Mouse (Mus musculus) spleen, postnatal 10 days (tissue): ENCODE data around the gene Gcn1l1.

Experiments used
- DNase-seq, 2 experiments: peaks; one replicate each; pipeline ENCODE4 v3.0.0; 2021 to 2022; ENCODE audit warnings: low spot score in 2 of 2

Gene Gcn1l1

DNA sequence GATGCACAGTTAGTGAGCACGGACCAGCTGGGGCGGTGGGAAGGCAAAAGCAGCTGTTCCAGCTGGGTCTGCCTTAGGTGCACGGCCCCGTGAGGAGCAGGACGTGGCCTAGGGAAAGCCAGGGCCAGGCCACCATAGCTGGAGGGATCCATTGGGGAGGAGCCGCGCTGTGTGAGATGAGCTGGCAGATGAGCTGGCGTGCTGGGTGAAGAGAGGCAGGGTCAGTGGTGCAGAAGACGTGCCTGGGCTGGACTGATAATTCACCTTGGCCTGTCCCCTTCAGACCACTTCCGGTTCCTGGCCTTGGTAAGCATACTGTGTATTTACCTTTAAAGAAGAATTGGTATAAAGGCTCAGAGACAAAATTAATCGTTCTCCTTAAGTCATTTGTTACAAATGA lies 46.5 kb downstream of the Gcn1l1 start:
- DNase-seq, result no peak

DNA sequence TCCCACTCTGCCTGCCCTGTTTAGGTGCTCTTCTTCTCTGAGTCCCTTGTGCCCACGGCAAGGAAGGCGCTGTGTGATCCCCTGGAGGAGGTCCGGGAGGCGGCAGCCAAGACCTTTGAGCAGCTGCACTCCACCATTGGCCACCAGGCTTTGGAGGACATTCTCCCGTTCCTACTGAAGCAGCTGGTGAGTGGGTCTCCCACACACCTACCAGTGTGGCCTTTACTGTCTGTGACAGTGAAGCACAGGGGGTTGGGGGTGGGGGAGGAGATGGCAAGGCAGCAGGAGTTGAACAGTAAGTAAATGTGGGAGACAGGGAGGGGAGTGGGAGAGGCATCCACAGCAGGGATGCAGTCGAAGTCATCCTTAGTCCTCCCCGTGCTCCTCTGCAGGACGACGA lies 48.3 kb downstream of the Gcn1l1 start:
- DNase-seq, result no peak

DNA sequence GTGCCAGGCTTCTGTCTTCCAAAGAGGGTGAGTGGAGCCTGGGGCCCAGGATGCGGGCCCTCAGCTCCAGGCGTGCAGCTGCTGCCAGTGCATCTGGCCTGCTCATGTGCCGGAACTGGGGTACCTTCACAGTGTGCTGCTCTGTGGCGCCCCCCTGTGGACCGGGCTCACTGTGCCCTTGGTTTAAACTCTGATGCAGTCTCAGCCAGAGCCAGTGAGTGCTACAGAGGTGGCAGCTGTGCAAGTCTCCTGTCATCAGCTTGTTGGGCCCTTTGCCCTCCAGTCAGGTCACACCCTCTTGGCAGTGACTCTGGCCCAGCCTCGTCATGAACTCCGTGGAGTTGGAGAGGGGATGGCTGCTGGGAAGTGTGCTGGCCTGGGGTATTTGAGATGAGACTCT lies 49.9 kb downstream of the Gcn1l1 start:
- peak; percentile 60 to 85 for DNase-seq

DNA sequence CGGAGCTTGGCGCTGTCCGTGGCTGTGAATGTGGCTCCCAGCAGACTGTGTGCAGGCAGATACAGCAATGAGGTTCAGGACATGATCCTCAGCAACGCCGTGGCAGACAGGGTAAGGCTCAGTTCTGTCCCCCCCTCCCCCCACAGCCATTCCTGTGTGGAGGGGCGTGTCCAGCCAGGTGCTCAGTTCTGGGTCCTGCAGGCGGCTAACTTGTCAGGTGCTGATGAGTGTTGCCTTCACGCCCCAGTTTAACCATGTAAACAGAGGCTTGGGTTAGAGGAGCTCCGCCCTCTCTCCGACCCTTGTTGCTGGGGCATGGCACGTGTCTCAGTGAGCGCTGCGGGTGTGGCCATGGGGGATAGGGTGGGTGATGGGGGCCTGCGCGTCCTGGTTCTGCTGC lies 54.6 kb downstream of the Gcn1l1 start:
- DNase-seq, result no peak

DNA sequence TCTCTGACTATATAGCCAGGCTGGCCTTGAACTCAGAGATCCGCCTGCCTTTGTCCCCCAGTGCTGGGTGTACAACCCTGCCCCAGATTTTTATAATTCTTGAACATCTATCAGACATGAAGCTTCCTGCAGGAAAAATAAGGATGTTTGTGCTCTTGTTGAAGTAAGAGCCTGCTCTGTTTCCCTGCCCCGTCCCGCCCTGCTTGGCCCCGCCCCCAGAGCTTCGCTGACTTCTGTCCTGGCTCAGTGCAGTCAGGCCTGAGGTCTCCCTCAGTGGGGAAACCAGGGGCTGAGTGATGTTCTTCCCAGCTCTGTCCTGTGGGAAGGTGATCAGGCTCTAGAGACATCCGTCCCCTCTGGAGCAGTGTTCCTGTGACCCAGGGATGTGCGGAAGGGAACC lies 57.6 kb downstream of the Gcn1l1 start:
- DNase-seq, result no peak

DNA sequence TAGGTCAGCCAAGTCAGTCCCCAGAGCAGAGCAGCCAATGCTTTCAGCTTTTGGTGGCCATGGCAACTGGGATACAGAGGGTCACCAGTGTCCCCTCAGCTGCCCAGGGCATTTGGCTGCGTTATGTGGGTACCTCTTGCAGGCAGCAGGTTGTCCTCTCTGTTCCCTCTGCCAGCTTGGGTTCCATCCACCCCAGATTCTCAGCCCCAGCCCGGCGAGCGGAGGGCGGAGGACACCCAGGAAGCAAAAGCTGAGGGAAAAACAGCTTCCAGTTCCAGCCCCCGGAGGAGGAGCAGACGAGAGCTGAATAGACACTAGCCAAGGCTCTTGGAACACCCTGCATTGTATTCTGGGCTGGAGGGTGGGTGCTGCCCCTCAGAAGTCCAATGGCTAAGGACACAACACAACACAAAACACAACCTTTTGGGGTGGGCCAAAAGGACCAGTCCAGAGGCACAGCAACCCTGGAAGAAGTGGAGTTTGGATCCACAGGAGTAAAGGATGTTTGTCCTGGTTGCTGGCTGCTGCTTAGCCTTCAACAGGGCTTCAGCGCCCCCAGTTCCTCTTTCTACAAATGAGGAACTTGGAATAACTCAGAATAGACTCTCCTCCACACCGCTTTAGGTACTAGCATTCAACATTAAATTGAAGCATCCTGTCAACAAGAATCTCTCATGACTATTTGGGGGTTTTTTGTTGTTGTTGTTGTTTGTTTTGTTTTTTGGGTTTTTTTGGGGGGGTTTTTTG lies 58.8 kb downstream of the Gcn1l1 start:
- peak in 1 of 2 experiments; percentile 50 for DNase-seq

DNA sequence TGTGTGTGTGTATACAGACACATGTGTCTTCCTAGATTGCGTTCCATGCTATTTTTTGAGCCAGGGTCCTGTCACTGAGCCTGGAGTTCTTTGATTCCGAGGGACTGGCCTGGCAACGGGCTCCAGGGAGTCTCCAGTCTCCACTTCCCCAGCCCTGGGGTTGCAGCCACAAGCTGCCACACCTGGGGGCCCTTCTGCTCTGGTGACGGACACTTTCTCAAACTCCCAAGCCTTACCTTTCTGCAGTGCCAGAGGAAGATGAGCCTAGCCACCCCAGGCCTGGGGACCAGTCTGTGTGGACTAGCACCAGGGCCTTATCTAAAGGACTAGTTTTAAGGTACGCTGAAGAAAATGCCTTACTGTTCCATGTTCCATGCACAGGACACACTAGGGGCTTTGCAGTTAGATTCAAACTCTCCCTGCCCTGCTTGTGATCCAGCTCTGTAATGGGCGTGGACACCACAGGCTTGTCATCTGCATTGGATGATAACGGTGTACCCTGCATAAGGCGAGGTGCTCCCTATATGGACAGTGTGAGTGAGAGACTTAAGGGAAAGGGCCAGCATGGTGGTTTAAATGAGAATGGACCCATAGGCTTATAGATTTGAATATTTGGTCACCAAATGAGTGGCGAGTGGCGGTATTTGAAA lies 61.3 kb downstream of the Gcn1l1 start:
- DNase-seq, result peak; percentile 67 to 71

DNA sequence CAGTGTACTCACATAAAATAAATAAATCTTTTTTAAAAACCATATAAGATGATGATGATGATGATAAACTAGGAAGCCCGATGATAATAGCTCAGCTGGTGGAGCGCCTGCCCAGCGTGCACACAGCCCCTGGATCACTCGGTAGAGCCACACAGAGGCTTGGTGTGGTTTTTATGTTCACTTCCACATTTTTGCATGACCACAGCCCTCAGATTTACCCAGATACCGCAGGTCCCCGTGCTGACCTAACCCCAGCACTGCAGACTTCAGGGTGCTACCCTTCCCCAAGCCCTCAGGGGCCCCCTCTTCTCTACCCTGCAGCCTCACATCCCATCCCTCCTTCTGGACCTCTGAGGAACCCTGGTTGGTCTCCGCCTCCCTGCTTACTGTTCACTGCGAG lies 63.0 kb downstream of the Gcn1l1 start:
- DNase-seq, result peak in 1 of 2 experiments; percentile 27

DNA sequence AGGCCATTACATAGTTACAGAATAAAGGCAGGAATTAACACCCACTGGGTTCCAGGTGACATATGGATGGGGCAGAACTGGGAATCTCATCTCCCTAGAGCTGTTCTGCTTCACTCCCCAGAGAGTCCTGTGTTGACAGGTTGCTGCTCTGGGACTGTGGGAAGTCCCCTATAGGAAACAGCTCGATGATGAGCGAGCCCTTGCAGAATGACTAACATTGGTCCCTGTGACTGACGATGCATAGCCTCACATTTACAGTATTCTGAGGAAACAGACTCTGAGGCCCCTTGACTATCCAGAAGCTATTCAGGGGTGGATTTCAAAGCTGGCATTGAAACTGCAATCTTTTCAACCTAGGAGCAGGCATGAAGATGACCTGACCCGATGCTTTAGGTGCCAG lies 64.6 kb downstream of the Gcn1l1 start:
- DNase-seq, result no peak

DNA sequence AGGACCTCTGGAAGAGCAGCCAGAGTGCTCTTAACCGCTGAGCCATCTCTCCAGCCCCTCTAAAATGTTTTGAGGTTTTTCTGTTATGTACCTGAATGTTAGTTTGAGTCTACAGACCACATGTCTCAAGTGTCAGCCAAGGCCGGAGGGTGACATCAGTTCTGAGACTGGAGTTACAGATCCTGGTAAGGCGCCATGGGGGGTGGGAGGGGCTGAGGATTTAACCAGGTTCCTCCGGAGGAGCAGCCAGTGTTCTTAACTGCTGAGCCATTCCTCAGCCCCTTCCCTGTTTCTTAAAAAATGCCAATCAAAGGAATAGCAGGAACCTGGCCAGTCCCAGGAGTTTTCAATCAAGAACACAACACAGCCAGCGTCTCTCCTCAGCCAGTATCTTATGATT lies 65.2 kb downstream of the Gcn1l1 start:
- no peak for DNase-seq

DNA sequence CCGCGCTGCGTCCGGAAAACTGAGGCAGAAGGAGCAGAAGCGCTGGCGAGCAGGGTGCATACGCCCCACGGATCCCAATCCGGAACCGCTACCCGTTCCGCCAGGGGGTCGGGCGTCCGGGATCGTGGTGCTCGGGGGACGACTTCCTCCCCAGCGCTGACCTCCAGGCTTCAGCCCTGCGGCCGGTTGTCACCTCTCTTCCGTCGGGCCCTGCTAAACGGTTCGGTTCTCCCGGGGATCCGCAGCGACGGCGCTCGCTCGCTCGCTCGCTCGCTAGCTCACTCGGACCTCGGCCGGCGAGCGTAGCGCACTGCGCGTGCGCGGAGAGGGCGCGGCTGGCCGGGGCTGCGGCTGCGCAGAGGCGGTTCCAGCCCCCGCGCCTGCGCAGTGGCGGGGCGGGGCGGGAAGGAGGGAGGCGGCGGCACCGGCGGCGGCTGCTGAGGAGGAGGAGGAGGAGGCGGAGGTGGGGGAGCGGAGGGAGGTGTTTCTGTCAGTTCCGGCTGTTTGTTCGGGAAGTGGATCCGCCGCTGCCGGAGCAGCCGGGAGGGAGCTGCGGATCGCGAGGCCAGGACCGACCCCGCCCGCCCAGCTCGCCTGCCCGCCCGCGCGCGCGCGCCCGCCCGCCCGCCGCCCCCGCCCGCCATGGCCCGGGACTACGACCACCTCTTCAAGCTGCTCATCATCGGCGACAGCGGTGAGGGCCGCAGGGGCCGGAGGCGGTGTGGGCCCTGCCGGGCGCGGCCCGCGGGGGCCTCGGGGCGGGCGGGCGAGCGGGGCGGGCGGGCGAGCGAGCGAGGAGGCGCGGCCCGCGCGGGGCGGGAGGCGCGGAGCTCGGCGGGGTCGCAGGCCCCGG lies 66.7 kb downstream of the Gcn1l1 start, which contains the start of gene Rab35:
TSS of gene Rab35 (plus strand) at position 404 of the 853 bp plus-strand sequence.
- peak; percentile 93 to 95 for DNase-seq

DNA sequence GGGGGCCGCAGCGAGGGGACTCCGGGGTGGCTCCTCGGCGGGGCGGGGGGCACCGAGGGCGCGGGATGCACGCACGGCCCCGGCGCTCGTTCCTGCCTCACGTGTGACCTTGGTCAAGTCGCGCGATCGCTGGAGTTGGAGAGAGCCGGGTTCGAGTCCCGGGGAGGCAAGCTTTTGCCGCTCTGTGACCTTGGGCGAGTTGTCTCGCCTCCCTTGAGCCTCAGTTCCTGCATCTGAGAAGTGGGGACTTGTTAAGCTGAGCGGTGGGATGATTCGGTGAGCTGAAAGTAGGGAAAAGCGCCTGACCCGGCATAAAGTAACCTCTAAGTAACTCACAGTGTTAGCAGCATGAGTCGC lies 67.3 kb downstream of the Gcn1l1 start:
- DNase-seq, result peak; percentile 59 to 72

DNA sequence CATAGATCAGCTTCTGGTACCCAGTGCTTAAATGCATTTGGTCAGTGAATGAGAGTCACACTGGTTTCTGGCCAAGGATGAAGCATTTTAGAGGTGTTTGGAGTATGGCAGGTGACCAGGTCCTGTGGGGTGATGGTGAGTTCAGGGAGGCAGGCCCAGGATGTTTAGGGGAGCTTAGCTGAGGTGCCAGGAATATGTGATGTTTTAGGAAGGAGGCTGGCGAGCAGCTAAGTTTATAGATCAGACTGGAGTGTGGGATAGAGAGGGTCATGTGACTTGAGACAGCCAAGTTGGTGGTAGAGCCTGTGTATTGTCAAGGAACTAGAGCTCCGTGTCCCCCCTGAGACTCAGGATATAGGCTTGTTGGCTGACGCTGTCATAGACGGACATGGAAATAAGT lies 68.0 kb downstream of the Gcn1l1 start:
- DNase-seq, result no peak

DNA sequence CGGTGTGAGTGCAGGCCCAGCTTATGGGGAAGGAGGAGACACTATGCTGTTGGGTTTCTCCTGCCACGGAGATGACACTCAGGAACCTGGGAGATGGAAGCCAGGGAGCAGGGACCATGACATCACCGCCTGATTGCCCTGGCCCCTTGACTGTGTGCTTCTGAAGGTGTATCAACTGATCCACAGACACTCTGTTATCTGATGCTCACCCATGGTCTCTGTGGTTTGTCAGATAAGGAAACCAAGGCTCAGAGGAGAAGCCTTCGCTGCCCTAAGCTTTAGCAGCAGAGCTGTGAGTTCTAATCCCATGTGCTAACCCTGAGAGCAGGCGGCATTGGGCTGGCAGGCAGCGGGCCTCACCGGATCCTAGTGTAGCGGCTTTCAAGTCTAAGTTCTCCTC lies 69.0 kb downstream of the Gcn1l1 start:
- DNase-seq, result no peak

DNA sequence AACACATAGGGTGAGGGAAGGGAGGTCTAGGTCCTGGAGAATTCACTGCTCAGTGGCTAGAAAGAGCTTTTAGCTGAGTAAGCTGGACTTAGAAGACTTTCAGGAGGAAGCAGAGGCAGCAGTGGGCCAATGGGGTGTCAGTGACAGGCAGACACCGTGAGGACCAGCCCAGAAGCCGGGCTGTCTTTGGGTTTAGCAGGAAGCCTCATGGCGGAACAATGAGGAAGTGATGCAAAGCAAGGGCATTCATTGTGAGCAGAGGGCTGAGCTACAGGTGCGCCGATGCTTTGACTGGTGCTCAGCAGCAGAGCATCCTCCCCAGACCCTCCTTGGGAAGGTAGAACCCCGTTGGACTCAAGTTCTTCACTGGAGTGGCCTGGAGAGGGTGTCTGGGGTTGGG lies 70.5 kb downstream of the Gcn1l1 start:
- peak in 1 of 2 experiments; percentile 60 for DNase-seq

DNA sequence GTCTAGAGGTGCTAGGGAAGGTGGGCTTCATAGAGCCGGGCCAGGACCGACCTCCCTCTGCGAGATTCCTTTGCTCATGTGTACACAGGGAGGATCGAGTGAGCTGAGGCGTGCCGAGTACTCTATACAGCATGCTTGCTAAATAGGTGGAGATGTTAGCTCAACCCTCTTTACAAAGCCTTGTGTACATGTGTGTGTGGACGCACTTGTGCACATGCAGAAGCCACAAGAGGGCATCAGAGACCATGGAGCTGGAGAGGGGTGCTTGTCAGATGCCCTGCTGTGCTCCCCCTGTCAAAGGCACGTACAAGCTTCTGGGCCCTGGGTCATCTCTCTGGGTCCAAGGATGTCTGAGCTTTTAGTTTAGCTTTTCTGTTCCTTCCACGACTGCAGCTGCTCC lies 79.1 kb downstream of the Gcn1l1 start:
- DNase-seq, result no peak

DNA sequence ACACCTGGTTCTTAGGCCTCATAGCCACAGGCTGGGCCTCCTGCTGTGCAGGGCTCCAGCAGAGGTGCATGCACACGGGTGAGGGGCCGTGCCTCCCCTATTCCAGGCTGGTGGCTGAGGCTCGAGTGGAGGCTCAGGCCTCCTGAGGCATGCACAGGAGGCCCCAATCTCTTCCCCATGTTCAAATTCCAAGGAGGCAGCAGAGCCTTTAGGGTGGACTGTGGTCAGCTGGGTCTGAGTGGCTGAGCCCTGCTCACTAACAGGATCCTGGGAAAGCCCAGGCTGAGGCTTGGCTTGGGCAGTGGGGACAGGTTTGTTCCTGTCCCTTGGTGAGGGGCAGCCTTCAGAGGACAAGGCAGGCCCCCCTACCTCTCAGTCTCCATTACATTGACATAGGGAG lies 83.8 kb downstream of the Gcn1l1 start:
- DNase-seq, result no peak

DNA sequence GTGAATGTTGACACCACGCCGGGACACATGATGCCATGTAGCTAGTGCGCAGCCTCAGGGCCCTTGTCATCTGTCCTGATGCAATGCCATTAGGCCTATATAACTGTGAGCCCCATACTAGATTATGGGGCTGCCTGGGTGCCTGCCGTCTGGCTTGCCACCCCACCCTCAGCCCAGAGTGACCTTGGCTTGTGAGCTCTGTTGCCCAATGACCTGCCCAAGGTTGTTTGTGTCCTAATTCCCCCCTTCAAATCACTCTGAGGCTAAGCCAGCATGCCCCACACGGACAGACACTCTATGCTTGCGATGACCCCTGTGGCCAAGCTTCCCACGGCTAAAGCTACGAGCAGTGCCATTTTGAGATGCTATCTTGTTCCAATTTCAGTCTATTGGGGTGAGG lies 84.6 kb downstream of the Gcn1l1 start:
- no peak for DNase-seq

DNA sequence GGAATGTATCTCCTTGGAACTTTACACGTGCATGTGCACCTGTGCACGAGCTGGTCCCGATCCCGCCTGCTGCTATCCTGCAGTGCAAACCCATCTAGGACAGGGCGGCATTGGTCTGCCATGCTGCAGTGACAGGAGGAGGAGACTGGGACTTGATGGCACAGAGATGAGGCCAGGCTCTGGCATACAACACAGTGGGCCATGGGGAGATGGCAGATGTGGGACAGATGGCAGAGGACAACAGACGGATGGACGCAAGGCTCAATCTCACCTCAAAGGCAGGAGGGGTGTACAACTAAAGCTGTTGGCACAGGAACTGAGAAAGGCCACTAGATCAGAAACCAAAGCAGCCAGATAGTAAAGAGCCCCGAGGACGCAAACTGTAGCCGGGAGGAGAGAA lies 85.8 kb downstream of the Gcn1l1 start:
- DNase-seq, result no peak

DNA sequence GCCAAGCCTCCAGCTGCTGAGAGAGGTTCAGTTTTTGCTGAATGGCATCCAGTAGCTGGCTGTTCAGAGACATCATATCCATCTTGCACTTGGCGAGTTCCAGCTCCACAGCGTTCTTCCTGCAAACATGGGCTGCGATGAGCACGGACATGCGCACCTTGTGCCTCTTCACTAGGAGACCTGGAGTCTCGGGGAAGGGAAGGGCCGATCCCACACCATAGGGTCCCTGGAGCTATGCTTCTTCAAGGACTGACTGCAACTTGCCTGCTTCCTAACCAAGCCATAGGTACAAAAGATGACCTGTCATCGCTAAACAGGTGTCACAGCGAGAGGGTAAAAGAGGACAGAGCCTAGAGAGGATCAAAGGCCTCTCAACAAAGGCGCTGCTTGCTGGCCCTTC lies 86.8 kb downstream of the Gcn1l1 start:
- DNase-seq, result no peak

DNA sequence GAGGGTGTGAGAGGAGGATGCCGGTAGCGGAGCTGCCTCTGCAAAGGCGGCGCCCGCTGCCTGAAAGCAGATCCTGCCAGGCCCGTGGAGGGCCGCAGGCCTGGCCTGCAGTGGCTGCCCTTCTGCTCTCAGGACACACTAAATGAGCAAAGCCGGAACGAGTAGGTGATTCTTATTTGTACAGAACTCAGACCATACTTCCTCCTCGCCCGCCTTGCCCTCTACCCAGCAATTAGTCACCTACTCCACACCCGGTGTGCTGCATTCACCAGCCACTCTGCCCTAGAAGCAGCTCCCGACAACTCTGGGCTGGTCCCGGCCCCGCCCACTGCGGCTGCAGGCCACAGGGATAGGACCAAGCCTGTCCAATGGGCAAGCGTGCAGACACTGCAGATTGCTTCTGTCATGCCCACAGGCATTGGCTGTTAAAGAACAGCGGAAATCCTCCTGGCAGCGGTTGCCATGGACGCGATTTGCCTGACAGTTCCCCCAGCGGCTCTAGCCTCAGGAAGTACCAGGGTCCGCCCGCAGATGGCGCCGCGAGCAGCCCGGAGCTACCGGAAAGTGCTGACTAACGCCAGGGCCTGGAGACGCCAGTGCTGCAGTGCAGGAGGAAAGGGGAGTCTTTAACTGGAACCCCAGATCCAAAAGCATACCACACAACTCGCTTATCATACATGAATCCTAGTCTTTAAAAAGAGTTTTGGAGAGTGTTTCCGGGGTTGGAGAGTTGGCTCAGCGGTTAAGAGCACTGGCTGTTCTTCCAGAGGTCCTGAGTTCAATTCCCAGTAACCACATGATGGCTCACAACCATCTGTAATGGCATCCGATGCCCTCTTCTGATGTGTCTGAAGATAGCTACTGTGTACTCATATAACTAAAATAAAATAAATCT lies 87.9 kb downstream of the Gcn1l1 start:
- peak; percentile 100 for DNase-seq

DNA sequence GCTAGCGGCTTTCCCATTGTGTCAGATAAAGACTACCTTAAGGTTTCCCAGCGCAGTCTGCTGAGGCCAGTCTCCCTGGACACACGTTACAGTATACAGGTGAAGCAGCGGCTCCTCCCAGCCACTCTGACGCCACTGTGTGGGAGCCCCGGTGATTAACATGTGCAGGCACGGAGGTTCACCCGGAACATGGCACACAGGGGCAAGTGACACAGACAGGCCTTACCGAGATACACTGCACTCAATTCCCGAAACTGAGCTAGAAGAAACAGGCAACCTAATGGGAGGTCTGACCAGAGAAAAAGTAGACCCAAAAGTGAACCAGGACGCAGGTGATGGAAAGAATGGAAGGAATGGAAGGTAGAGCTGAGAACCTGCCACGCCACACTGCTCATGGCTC lies 88.7 kb downstream of the Gcn1l1 start:
- no peak for DNase-seq
